Mouse (Mus musculus) thymus, adult 18-20 months (tissue): ENCODE results near the gene Scube1.

Source experiments
- DNase-seq, 2 experiments: peaks; one replicate each; pipeline ENCODE4 v3.0.0; 2022; ENCODE audit warnings: mixed read lengths in 2 of 2

Gene Scube1

GRCm38 (mm10) chr15:83563857-83564651 is 160.8 kb downstream of the Scube1 start:
- DNase-seq, result peak; percentile 39 to 48

DNA sequence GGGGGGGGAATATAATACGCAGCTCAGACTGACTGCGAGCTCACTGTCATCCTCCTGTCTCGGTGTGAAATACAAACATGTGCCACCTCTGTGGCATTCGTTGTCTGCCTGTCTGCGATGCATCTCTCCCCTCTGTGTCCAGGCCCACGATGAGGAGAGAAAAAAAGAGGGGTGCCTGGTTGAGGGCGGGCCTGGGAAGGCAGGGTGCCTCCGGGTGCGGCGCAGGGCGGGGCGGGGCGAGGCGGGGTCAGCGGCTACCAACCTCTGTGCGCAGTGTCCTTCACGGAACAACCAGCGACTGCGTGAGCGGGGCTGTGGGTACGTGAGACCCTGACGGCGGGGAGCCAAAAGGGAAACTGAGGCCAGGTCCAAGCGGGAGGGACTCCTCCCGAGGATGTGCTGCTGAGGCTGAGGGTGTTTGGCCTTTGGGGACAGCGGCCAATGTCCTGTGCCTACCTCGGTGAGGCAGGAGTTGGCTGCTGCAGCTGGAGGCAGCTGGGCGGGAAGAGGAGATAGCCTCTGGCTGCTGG is 161.4 kb downstream of the Scube1 start, which contains the start of the genes Tspo and Mcat:
Gene Tspo, plus strand, starts transcription at position 266 of the 530 bp plus-strand sequence.
Gene Mcat, minus strand, starts transcription at position 461 of the 530 bp plus-strand sequence.
- peak; percentile 61 to 71 for DNase-seq

DNA sequence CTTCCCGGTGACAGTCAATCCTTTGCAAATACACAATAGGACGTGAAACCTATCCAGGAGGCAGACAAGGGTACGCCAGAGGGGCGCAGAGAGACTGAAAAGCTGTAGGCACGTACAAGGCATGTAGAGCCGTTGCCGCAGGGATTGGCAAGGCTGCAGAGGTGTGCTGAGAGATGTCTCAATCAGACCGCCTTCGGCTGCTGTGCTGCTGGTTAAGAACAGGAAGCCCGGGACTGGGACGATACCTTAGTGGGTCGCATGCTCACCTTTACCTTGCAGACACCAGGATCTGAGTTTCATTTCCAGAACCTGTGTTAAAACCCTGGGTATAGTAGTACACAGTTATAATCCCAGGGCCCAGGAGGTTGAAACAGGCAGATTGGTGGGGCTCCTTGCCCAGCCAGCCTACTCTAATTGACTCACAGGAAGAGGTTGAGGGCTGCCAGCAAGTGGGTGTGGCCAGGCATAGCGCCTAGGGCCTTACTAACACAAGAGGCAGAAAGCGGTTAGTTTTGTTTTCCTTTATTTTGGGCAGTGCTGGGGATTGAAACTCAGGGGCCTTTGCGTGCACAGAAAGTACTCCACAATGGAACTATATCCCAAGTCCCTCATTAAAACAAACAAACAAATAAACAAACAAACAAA is 162.1 kb downstream of the Scube1 start:
- peak; percentile 74 to 83 for DNase-seq

DNA sequence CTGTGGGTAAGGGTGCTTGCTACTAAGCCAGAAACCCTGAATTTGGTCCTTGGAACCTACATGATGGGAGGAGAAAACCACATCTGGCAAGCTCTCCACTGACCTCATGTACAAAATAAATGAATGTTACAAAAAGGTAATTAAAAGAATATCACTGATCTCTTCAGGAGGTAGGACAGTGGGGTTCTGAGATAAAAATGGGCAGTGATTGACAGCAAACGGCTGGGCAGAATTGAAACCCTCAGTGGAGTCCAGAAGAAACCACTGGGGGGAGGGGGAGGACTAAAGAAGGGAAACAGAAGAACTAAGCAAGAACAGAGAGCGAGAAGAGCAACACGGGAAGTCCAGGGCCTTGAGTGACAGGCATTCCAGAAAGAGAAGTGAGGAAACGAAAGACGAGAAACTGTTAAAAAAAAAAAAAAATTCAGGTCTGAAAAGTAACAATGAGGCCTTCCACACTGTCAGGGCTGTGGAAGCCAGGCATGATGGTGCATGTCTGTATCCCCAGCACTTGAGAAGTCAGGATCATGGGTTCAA is 163.8 kb downstream of the Scube1 start:
- DNase-seq, result no peak

DNA sequence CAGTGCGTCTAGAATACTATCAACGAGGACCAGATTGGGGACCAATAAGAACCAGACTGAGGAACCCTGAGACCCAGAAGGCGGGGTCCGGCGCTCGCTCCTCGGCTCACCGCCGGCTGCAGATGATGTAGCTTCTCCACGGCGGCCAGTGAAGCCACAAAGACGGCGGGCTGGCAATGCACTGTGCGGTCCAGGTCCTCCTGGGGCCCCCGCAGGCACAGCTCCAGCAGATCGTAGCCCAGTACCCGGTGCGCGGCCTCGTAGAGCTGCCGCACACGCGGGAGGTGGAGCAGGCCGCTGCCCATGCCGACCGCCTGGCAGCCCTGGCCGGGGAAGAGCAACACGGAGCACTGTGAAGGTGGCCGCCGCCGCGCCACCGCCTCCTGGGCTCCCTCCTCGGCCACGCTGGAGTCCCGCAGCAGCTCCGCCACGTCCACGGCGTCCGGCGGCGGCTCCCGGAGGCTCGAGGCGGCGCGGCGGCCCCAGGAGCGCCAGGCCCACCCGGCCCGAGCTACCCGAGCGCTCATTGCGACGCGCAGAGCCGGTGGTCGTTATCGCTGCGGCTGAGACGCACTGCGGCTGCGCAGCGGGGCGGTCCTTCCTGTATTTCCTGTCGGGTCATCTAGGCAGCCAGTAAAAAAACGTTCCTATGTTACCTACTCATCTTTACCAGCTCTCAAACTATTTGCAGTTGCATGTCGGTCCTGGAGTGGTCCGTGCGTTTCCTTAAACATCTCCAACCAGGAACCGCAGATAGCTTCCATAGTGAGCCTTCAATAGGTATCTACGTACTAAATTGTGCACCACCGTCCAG is 169.5 kb downstream of the Scube1 start:
- DNase-seq, result peak; percentile 80 to 85
